Mouse (Mus musculus): ENCODE measurements around the gene Chst3. TPM values are rescaled to one million over a fixed set of nuclear protein-coding genes. Genes with fewer than 3 reads are reported as not detected.
"Not testable (repeated sequence)": the region's sequence is repeated elsewhere in the genome, so short reads cannot be mapped to it uniquely, and the experiment has no call there.

Gene Chst3
- polyA plus RNA-seq, 1 experiment from 2014 or later: 0.62 TPM

GRCm38 (mm10) chr10:60171368-60171767 lies 47.7 kb downstream of the Chst3 start:
- Histone ChIP-seq H3K4me1 (replicated peaks) (peaks cover 7% of the 10 kb centered on the region; the same call in 1 of the 2 replicates), H3K9me3 (replicated peaks) (no peaks in the 10 kb centered on the region), H3K9ac (no peak overlapping the region), H3K36me3 (no peaks in the 10 kb centered on the region), H3K27me3 (no peaks in the 10 kb centered on the region), H3K27ac (no peak overlapping the region), H3K4me3 (no peak overlapping the region), H3K4me2 (no peak overlapping the region)
- no peak for ATAC-seq (replicated peaks; ENCODE audit: insufficient number of reproducible peaks, insufficient read depth, low FRiP score, low read depth)
- WGBS: 92% methylated on average over 5 of the region's 5 CpGs

DNA sequence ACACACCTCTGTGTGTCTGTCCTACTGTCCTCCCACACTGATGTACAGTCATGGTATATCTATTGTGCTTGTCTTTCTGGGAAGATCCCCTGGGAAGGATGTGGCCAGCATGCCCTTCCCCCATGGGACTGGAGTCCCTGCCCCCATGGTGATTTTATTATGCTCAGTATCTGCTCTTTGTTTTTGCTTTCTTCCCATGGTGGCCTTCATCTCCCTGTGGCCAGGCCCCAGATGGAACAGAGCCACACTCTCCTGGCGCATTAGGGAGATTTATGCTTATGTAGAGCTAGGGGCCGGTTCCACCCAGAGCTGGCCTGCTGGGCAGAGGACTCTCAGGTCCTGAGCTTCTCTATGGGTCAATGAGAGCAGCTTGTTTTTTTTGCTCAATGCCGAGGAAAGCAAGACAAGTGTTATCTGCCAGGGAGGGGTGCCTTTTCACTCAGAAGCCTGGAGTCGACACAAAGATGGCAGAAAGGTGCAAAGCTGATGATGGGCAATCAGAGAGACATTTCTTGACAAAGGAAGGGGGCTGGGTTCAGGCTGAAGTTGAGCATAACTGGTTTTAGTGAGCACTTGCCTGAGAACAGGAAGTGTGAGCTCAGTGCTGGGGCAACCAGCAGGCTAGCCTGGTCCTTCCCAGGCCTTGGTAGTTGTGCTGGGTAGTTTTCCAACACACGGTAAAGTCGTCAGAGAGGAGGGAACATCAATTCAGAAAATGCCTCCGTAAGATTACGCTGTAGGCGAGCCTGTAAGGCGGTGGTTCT lies 48.6 kb downstream of the Chst3 start:
- no peaks in the 10 kb centered on the region for H3K27me3 ChIP-seq
- H3K4me1 ChIP-seq (replicated peaks): peaks cover 7% of the 10 kb centered on the region; the same call in 1 of the 2 replicates
- 67% methylated on average over 10 of the region's 10 CpGs for WGBS
- no peaks in the 10 kb centered on the region for H3K36me3 ChIP-seq
- H3K4me3 ChIP-seq: no peak overlapping the region
- no peak for ATAC-seq (replicated peaks; ENCODE audit: insufficient number of reproducible peaks, insufficient read depth, low FRiP score, low read depth)
- no peak overlapping the region for H3K27ac ChIP-seq
- no peaks in the 10 kb centered on the region for H3K9me3 ChIP-seq (replicated peaks)
- no peak overlapping the region for H3K9ac ChIP-seq
- H3K4me2 ChIP-seq: no peak overlapping the region

- Histone ChIP-seq H3K9me3 (replicated peaks) (no peaks in the 10 kb centered on the region), H3K36me3 (no peaks in the 10 kb centered on the region), H3K4me2 (no peak overlapping the region), H3K4me3 (no peak overlapping the region), H3K27me3 (no peaks in the 10 kb centered on the region), H3K9ac (no peak overlapping the region), H3K4me1 (replicated peaks) (peaks cover 7% of the 10 kb centered on the region; the same call in 1 of the 2 replicates), H3K27ac (no peak overlapping the region)
- ATAC-seq (replicated peaks; ENCODE audit: insufficient number of reproducible peaks, insufficient read depth, low FRiP score, low read depth): no peak
- 56% methylated on average over 3 of the region's 3 CpGs for WGBS
Measured at GRCm38 (mm10) chr10:60168960-60169359, 50.1 kb downstream of the Chst3 start.

DNA sequence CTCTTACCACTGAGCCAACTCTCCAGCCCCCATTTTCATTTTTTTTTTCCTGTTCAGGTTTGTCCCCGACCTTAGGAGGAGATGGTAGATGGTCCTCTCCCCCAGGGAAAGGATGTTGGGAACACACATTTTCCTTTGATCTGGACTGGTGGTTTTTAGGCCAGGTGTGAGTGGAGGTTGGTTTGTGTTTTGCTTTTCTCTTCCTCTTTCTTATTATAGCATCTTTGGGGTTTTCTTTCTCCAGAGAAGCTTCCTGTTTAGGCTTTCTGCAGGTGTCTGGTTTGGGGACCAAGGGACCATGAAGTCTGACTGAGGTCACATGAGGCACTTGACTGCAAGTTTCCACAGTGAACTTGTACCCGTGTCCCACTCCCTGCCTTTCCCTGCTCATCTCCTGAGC lies 50.8 kb downstream of the Chst3 start:
- no peak overlapping the region for H3K4me3 ChIP-seq
- 42% methylated on average over 2 of the region's 2 CpGs for WGBS
- H3K27me3 ChIP-seq: no peaks in the 10 kb centered on the region

DNA sequence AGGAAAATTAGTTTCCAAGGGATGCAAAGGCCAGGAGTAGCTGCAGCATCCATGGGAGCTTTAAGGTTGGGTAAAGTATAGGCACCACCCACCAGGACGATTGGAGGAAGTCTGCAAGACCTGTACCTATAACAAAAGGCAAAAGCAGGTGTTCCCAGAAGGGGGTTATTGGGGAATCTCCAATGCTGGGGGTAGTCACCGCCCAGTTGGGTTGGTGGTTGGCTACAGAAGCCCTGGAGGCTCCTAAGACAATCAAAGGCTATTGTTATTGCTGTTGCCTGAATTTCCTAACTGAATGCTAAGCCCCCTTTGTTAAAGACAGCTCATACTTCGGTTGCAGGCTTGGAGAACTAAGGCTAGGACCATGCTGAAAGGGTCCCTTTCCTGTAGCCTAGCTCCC lies 53.0 kb downstream of the Chst3 start:
- WGBS: 40% methylated on average over 3 of the region's 3 CpGs
- no peaks in the 10 kb centered on the region for H3K27me3 ChIP-seq
- no peak overlapping the region for H3K4me3 ChIP-seq
- H3K4me2 ChIP-seq: no peak overlapping the region
- no peak overlapping the region for H3K9ac ChIP-seq
- H3K27ac ChIP-seq: no peak overlapping the region
- H3K4me1 ChIP-seq (replicated peaks): no peaks in the 10 kb centered on the region
- ATAC-seq (replicated peaks; ENCODE audit: insufficient number of reproducible peaks, insufficient read depth, low FRiP score, low read depth): no peak
- H3K36me3 ChIP-seq: no peaks in the 10 kb centered on the region
- no peaks in the 10 kb centered on the region for H3K9me3 ChIP-seq (replicated peaks)

More for the DNA sequence above, 50.8 kb downstream of the Chst3 start:
- H3K4me1 ChIP-seq (replicated peaks): peaks cover 6% of the 10 kb centered on the region; the same call in 1 of the 2 replicates
- no peak for ATAC-seq (replicated peaks; ENCODE audit: insufficient number of reproducible peaks, insufficient read depth, low FRiP score, low read depth)
- H3K4me2 ChIP-seq: no peak overlapping the region
- no peak overlapping the region for H3K27ac ChIP-seq
- no peak overlapping the region for H3K9ac ChIP-seq
- no peaks in the 10 kb centered on the region for H3K36me3 ChIP-seq
- H3K9me3 ChIP-seq (replicated peaks): no peaks in the 10 kb centered on the region

DNA sequence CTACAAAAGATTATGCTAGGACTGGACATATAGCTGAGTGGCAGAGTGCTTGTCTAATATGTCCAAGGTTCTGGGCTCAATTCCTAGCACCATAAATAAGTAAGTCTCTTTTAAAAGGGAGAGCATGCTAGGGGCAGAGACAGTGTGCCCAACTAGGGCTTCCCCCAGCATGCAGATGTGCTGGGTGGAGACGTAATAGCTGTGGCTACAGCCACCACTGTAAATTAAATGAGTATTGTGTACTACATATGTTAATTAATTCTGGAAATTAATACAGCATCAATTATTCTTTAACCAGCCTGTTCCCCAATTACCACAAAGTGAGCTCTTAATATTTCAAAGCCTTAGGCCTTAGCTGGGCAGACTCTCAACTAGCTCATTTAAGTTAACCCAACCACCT lies 54.2 kb downstream of the Chst3 start:
- no peaks in the 10 kb centered on the region for H3K27me3 ChIP-seq
- H3K27ac ChIP-seq: no peak overlapping the region
- no peaks in the 10 kb centered on the region for H3K9me3 ChIP-seq (replicated peaks)
- H3K4me1 ChIP-seq (replicated peaks): no peaks in the 10 kb centered on the region
- no peak for ATAC-seq (replicated peaks; ENCODE audit: insufficient number of reproducible peaks, insufficient read depth, low FRiP score, low read depth)
- no peak overlapping the region for H3K4me3 ChIP-seq
- H3K36me3 ChIP-seq: no peaks in the 10 kb centered on the region
- no peak overlapping the region for H3K4me2 ChIP-seq
- WGBS: 86% methylated on average over 1 of the region's 1 CpGs
- no peak overlapping the region for H3K9ac ChIP-seq

GRCm38 (mm10) chr10:60162973-60163255 lies 56.1 kb downstream of the Chst3 start:
- H3K36me3 ChIP-seq: no peaks in the 10 kb centered on the region
- H3K27ac ChIP-seq: no peak overlapping the region
- H3K9ac ChIP-seq: no peak overlapping the region
- H3K4me3 ChIP-seq: no peak overlapping the region
- no peak for ATAC-seq (replicated peaks; ENCODE audit: insufficient number of reproducible peaks, insufficient read depth, low FRiP score, low read depth)
- H3K4me2 ChIP-seq: no peak overlapping the region
- 79% methylated on average over 6 of the region's 6 CpGs for WGBS
- H3K4me1 ChIP-seq (replicated peaks): no peaks in the 10 kb centered on the region
- no peaks in the 10 kb centered on the region for H3K27me3 ChIP-seq
- no peaks in the 10 kb centered on the region for H3K9me3 ChIP-seq (replicated peaks)

GRCm38 (mm10) chr10:60162184-60162972 lies 56.7 kb downstream of the Chst3 start:
- ATAC-seq (replicated peaks; ENCODE audit: insufficient number of reproducible peaks, insufficient read depth, low FRiP score, low read depth); H3K4me2 ChIP-seq; H3K4me1 ChIP-seq (replicated peaks); H3K4me3 ChIP-seq; H3K9ac ChIP-seq; H3K27ac ChIP-seq; H3K27me3 ChIP-seq; H3K36me3 ChIP-seq; H3K9me3 ChIP-seq (replicated peaks): not testable (repeated sequence)
- 78% methylated on average over 8 of the region's 8 CpGs for WGBS

DNA sequence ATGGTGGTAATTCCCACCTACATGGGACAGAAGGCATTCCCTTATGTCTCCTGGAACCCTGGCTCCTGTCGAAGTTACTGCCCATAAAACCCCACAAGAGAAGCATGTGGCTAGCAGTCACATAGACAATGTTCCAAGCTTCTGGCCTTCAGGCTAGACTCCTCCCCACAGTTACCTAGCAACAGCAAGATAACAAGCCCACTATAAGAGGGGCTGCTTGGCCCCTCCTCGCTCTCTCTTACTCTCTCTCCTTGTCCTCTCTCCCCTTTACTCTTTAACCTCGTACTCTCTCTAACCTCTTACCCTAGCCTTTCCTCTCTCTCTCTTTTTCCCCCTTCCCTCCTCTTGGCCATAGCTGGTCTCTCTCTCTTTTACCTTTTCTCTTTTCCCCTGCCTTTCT lies 57.7 kb downstream of the Chst3 start:
- H3K4me3 ChIP-seq; H3K36me3 ChIP-seq; H3K27me3 ChIP-seq; H3K4me2 ChIP-seq; ATAC-seq (replicated peaks; ENCODE audit: insufficient number of reproducible peaks, insufficient read depth, low FRiP score, low read depth); H3K4me1 ChIP-seq (replicated peaks); H3K9ac ChIP-seq; H3K27ac ChIP-seq; H3K9me3 ChIP-seq (replicated peaks): not testable (repeated sequence)
- 68% methylated on average over 3 of the region's 3 CpGs for WGBS

GRCm38 (mm10) chr10:60158144-60158543 lies 60.9 kb downstream of the Chst3 start:
- H3K9me3 ChIP-seq (replicated peaks): no peaks in the 10 kb centered on the region
- no peaks in the 10 kb centered on the region for H3K4me1 ChIP-seq (replicated peaks)
- no peaks in the 10 kb centered on the region for H3K36me3 ChIP-seq
- H3K27ac ChIP-seq: no peak overlapping the region
- H3K4me2 ChIP-seq: no peak overlapping the region
- 74% methylated on average over 3 of the region's 3 CpGs for WGBS
- no peak overlapping the region for H3K9ac ChIP-seq
- no peaks in the 10 kb centered on the region for H3K27me3 ChIP-seq
- H3K4me3 ChIP-seq: no peak overlapping the region
- no peak for ATAC-seq (replicated peaks; ENCODE audit: insufficient number of reproducible peaks, insufficient read depth, low FRiP score, low read depth)

- no peak overlapping the region for H3K4me3 ChIP-seq
- H3K27me3 ChIP-seq: 0 out of 2 replicates have a peak, but pooled peaks cover 3% of the 10 kb centered on the region
- H3K27ac ChIP-seq: no peak overlapping the region
- ATAC-seq (replicated peaks; ENCODE audit: insufficient number of reproducible peaks, insufficient read depth, low FRiP score, low read depth): no peak
- H3K4me1 ChIP-seq (replicated peaks): no peaks in the 10 kb centered on the region
- no peaks in the 10 kb centered on the region for H3K36me3 ChIP-seq
- H3K9ac ChIP-seq: no peak overlapping the region
- no peak overlapping the region for H3K4me2 ChIP-seq
- H3K9me3 ChIP-seq (replicated peaks): no peaks in the 10 kb centered on the region
Measured at GRCm38 (mm10) chr10:60156016-60156415, 63.0 kb downstream of the Chst3 start.

Measured in heart, embryonic 15.5 days (tissue).